Mouse (Mus musculus) liver, embryonic 12.5 days (tissue): ENCODE data around the gene Zfand5. TPM values are rescaled to one million over a fixed set of nuclear protein-coding genes. Genes with fewer than 3 reads are reported as not detected.
"Not testable (repeated sequence)": the region's sequence is repeated elsewhere in the genome, so short reads cannot be mapped to it uniquely, and the experiment has no call there.

Experiments used
- ATAC-seq: fragments of 200-750 bp; cut with Nextera tagmentation; 2 replicates; pipeline ENCODE4 v1.8.0; 2017; ENCODE audit warnings: moderate number of reproducible peaks, mild to moderate bottlenecking, moderate library complexity
- H3K27ac ChIP-seq: fragments of 300-500 bp; sonication (generic); 2 replicates; pipeline ENCODE4 v1.5.1; 2016; ENCODE audit warnings: mild to moderate bottlenecking
- H3K27me3 ChIP-seq: fragments of 300-500 bp; sonication (generic); replicated peaks from 2 replicates; pipeline ENCODE4 v1.6.1; 2016; ENCODE audit warnings: mild to moderate bottlenecking, moderate library complexity
- H3K36me3 ChIP-seq: fragments of 300-500 bp; sonication (generic); 2 replicates; pipeline ENCODE4 v1.6.1; 2016; ENCODE audit warnings: mild to moderate bottlenecking, moderate library complexity
- H3K4me1 ChIP-seq: fragments of 300-500 bp; sonication (generic); 2 replicates; pipeline ENCODE4 v1.6.1; 2016
- H3K4me2 ChIP-seq: fragments of 300-500 bp; sonication (generic); 2 replicates; pipeline ENCODE4 v1.6.1; 2016; ENCODE audit warnings: mild to moderate bottlenecking, moderate library complexity
- H3K4me3 ChIP-seq: fragments of 300-500 bp; sonication (generic); 2 replicates; pipeline ENCODE4 v1.5.1; 2016; ENCODE audit warnings: mild to moderate bottlenecking, moderate library complexity
- H3K9ac ChIP-seq: fragments of 300-500 bp; sonication (generic); 2 replicates; pipeline ENCODE4 v1.6.1; 2016; ENCODE audit warnings: mild to moderate bottlenecking, moderate library complexity
- H3K9me3 ChIP-seq: fragments of 300-500 bp; sonication (generic); replicated peaks from 2 replicates; pipeline ENCODE4 v1.6.1; 2016; ENCODE audit warnings: mild to moderate bottlenecking, moderate library complexity
- WGBS: fragments of 180-500 bp; shearing (Covaris S2); methylation state at CpG from one replicate; pipeline ENCODE4 v1.1.7; 2016; ENCODE audit not compliant: insufficient replicate concordance; 5-methylcytosine and 5-hydroxymethylcytosine counted together
- polyA plus RNA-seq: library from polyadenylated mRNA; unstranded; fragments of >200 nt; fragmentation: Nextera tagmentation; extraction: Ambion mirVana; gene quantifications from 2 replicates; pipeline ENCODE4 v1.2.1, GENCODE M21; 2016

Zfand5 gene
- polyA plus RNA-seq, 1 experiment from 2014 or later, result 63.3 TPM

- peaks cover 23% of the 10 kb centered on the region for H3K4me1 ChIP-seq
- peak overlapping the region; percentile 75 for H3K27ac ChIP-seq
- H3K9me3 ChIP-seq, result no peaks in the 10 kb centered on the region
- peaks cover 29% of the 10 kb centered on the region for H3K36me3 ChIP-seq
- H3K9ac ChIP-seq, result peak overlapping the region; percentile 100
- H3K4me3 ChIP-seq, result peak overlapping the region; percentile 99
- WGBS, result 20% methylated on average over 3 of the region's 3 CpGs
- ATAC-seq, result no peak
- H3K27me3 ChIP-seq, result no peaks in the 10 kb centered on the region
- H3K4me2 ChIP-seq, result peak overlapping the region; percentile 86
These were observed 2.6 kb downstream of the Zfand5 start for GRCm38 (mm10) chr19:21274714-21275113.

- H3K9me3 ChIP-seq, result no peaks in the 10 kb centered on the region
- no peak overlapping the region for H3K9ac ChIP-seq
- no peak overlapping the region for H3K4me2 ChIP-seq
These were observed 4.2 kb downstream of the Zfand5 start for GRCm38 (mm10) chr19:21276317-21276716.

DNA sequence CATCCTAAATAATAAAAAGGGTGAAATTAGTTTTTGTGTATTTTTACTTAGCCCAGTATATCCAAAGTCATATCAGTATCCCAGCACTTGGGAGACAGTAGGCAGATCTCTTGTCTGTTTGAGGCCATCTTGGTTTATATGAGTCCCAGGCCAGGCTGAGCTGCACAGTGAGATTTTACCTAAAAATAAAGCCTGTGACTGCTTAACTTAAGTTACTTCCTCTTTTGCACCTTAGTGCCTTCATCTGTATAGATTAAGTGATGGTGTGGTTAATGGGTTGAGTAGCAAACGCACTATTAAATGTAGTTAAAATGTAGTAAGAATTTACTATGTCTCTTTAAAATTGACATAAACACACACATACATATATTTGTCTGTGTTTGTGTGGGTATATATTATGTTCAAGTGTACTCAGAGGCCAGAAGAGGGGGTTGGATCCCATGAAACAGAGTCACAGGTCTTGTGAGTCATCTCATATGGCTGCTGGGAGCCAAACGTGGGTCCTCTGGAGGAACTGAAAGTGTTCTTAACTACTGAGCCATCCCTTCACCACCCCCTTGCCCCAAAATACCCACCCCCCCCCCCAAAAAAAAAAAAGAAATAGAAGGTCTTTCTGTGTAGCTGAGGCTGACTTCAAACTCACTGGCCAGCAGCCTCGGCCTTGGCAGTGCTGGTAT lies 14.5 kb downstream of the Zfand5 start:
- no peaks in the 10 kb centered on the region for H3K27me3 ChIP-seq
- H3K9me3 ChIP-seq, result no peaks in the 10 kb centered on the region
- peaks cover 26% of the 10 kb centered on the region for H3K36me3 ChIP-seq
- H3K9ac ChIP-seq, result no peak overlapping the region
- ATAC-seq, result no peak
- 63% methylated on average over 3 of the region's 3 CpGs for WGBS
- H3K27ac ChIP-seq, result no peak overlapping the region
- no peak overlapping the region for H3K4me3 ChIP-seq
- no peak overlapping the region for H3K4me2 ChIP-seq
- H3K4me1 ChIP-seq, result no peaks in the 10 kb centered on the region

More at GRCm38 (mm10) chr19:21276317-21276716, 4.2 kb downstream of the Zfand5 start:
- H3K4me3 ChIP-seq, result no peak overlapping the region
- no peaks in the 10 kb centered on the region for H3K27me3 ChIP-seq
- no peak overlapping the region for H3K27ac ChIP-seq
- no peak for ATAC-seq
- H3K36me3 ChIP-seq, result peaks cover 45% of the 10 kb centered on the region
- H3K4me1 ChIP-seq, result peaks cover 17% of the 10 kb centered on the region

- H3K27me3 ChIP-seq, result no peaks in the 10 kb centered on the region
- 72% methylated on average over 4 of the region's 4 CpGs for WGBS
- H3K4me3 ChIP-seq, result no peak overlapping the region
- no peak overlapping the region for H3K27ac ChIP-seq
- no peaks in the 10 kb centered on the region for H3K9me3 ChIP-seq
- H3K9ac ChIP-seq, result no peak overlapping the region
- no peak overlapping the region for H3K4me2 ChIP-seq
- H3K4me1 ChIP-seq, result no peaks in the 10 kb centered on the region
- no peaks in the 10 kb centered on the region for H3K36me3 ChIP-seq
- ATAC-seq, result no peak
These were observed 25.3 kb downstream of the Zfand5 start for GRCm38 (mm10) chr19:21297411-21297810.

DNA sequence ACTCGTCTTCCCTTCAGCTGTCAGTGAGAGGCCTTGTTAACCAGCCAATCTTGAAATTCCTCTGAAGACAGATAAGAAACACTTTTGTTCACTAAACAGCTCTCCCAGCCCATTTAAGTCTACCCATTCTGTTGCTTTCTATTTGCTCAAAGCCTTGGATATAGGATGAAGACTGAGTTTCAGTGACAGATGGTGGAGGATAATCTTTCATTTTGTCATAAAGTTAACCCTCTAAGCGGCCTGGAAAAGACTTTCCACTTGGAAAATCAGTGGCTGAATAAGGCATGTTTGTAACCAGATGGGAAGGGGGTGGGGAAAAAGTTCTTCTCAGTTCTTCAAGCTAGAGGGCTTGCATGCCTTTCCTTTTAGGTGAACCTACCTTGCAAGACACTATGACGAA lies 29.7 kb downstream of the Zfand5 start:
- 48% methylated on average over 3 of the region's 3 CpGs for WGBS
- Histone ChIP-seq H3K9ac (no peak overlapping the region), H3K27ac (no peak overlapping the region), H3K4me3 (no peak overlapping the region), H3K27me3 (no peaks in the 10 kb centered on the region), H3K9me3 (no peaks in the 10 kb centered on the region), H3K4me1 (no peaks in the 10 kb centered on the region), H3K4me2 (no peak overlapping the region), H3K36me3 (no peaks in the 10 kb centered on the region)
- no peak for ATAC-seq

DNA sequence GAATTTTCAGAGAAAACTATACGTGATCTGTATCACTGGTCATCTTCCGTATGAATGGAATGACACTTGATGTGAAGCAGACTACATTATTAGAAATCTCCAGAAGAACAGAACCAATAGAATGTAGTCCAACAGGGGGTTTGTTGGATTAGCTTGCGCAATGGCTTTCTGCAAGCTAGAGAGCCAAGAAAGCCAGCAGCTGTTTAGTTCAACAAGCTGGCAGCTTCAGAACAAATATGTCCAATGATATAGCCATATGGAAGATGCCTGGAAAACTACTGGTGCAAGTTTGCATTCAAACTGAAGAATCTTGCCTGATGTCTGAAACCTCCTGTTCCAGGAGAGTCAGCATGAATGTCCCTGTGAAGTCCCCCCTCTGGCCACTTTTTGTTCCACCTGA lies 35.7 kb downstream of the Zfand5 start:
- Histone ChIP-seq H3K9me3 (no peaks in the 10 kb centered on the region), H3K27ac (no peak overlapping the region), H3K4me2 (no peak overlapping the region), H3K4me3 (no peak overlapping the region), H3K27me3 (no peaks in the 10 kb centered on the region), H3K4me1 (no peaks in the 10 kb centered on the region), H3K36me3 (no peaks in the 10 kb centered on the region), H3K9ac (no peak overlapping the region)
- no peak for ATAC-seq
- WGBS, result 74% methylated on average over 3 of the region's 3 CpGs

GRCm38 (mm10) chr19:21310364-21310763 lies 38.3 kb downstream of the Zfand5 start:
- H3K4me2 ChIP-seq, H3K4me1 ChIP-seq, ATAC-seq, H3K9ac ChIP-seq, H3K4me3 ChIP-seq, H3K27me3 ChIP-seq, H3K9me3 ChIP-seq, H3K36me3 ChIP-seq, H3K27ac ChIP-seq: not testable (repeated sequence)
- WGBS, result 82% methylated on average over 5 of the region's 5 CpGs

GRCm38 (mm10) chr19:21315701-21316100 lies 43.6 kb downstream of the Zfand5 start:
- Histone ChIP-seq H3K4me2 (no peak overlapping the region), H3K9me3 (no peaks in the 10 kb centered on the region), H3K4me1 (no peaks in the 10 kb centered on the region), H3K27me3 (no peaks in the 10 kb centered on the region), H3K27ac (no peak overlapping the region), H3K36me3 (no peaks in the 10 kb centered on the region), H3K9ac (no peak overlapping the region), H3K4me3 (no peak overlapping the region)
- 59% methylated on average over 3 of the region's 3 CpGs for WGBS
- no peak for ATAC-seq

GRCm38 (mm10) chr19:21319618-21320017 lies 47.5 kb downstream of the Zfand5 start:
- H3K4me2 ChIP-seq, result no peak overlapping the region
- ATAC-seq, result no peak
- no peaks in the 10 kb centered on the region; the same call in 1 of the 2 replicates for H3K9me3 ChIP-seq
- H3K4me3 ChIP-seq, result no peak overlapping the region
- no peaks in the 10 kb centered on the region for H3K4me1 ChIP-seq
- H3K27ac ChIP-seq, result no peak overlapping the region
- H3K27me3 ChIP-seq, result no peaks in the 10 kb centered on the region
- WGBS, result 70% methylated on average over 1 of the region's 1 CpGs
- no peak overlapping the region for H3K9ac ChIP-seq
- no peaks in the 10 kb centered on the region for H3K36me3 ChIP-seq

DNA sequence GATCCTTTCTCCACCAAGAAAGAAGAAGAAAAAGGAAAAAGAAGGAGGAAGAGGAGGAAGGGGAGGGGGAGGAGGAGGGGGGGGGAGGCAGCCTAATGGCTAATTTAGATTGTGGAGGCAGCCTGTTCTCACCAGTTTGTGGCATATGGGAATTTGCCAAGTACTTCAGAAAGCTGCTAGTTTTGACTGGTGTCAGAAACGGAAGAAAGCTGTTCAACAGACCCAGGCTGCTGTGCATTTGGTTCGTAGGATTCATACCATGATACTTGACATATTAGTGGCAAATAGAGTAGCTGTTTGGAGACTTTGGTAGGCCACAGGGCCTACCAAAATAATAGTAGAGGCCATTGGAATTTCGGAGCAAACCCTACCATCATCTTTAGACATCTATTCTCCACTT lies 53.3 kb downstream of the Zfand5 start:
- ATAC-seq, result no peak
- 74% methylated on average over 3 of the region's 3 CpGs for WGBS
- H3K4me2 ChIP-seq, result no peak overlapping the region
- no peak overlapping the region for H3K27ac ChIP-seq
- H3K36me3 ChIP-seq, result no peaks in the 10 kb centered on the region
- H3K9ac ChIP-seq, result no peak overlapping the region
- no peak overlapping the region for H3K4me3 ChIP-seq
- H3K4me1 ChIP-seq, result no peaks in the 10 kb centered on the region
- H3K9me3 ChIP-seq, result no peaks in the 10 kb centered on the region; the same call in 1 of the 2 replicates
- no peaks in the 10 kb centered on the region for H3K27me3 ChIP-seq

GRCm38 (mm10) chr19:21328951-21329350 lies 56.9 kb downstream of the Zfand5 start:
- no peaks in the 10 kb centered on the region for H3K27me3 ChIP-seq

DNA sequence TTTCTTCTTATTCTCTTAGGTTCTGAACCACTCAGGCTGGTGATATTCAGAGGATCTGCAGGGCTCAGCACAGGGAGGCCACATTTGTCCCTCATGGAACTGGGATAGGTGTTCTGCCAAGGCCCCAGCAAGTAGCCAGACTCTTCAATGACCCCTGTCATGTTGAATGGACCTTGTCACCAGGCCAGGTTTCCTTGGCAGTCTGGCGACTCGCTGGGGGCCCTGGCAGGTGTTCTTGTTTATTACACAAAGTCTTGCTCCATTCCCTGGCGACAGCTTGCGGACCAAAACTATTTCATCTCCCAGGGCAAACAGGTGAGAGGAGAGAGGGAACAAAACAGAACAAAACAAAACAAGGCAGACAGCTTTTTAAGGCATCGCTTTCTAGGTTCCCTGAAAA lies 57.7 kb downstream of the Zfand5 start:
- H3K9ac ChIP-seq, result no peak overlapping the region
- no peak overlapping the region for H3K27ac ChIP-seq
- H3K4me2 ChIP-seq, result no peak overlapping the region
- ATAC-seq, result no peak
- no peaks in the 10 kb centered on the region for H3K36me3 ChIP-seq
- H3K4me3 ChIP-seq, result no peak overlapping the region
- H3K4me1 ChIP-seq, result no peaks in the 10 kb centered on the region
- no peaks in the 10 kb centered on the region for H3K27me3 ChIP-seq
- WGBS, result 65% methylated on average over 5 of the region's 5 CpGs
- no peaks in the 10 kb centered on the region for H3K9me3 ChIP-seq

More at GRCm38 (mm10) chr19:21328951-21329350, 56.9 kb downstream of the Zfand5 start:
- 80% methylated on average over 9 of the region's 9 CpGs for WGBS
- Histone ChIP-seq H3K9me3 (no peaks in the 10 kb centered on the region), H3K9ac (no peak overlapping the region), H3K4me1 (no peaks in the 10 kb centered on the region), H3K4me2 (no peak overlapping the region), H3K36me3 (no peaks in the 10 kb centered on the region), H3K27ac (no peak overlapping the region), H3K4me3 (no peak overlapping the region)
- no peak for ATAC-seq
